Mouse (Mus musculus) stomach, postnatal 0 days (tissue): ENCODE measurements around the gene Btf3l4. TPM values are rescaled to one million over a fixed set of nuclear protein-coding genes. Genes with fewer than 3 reads are reported as not detected.

ENCODE experiments used
- ATAC-seq: fragments of 200-750 bp; cut with Nextera tagmentation; 2 replicates; pipeline ENCODE4 v1.8.0; 2017; ENCODE audit not compliant: low FRiP score, low TSS enrichment
- DNase-seq: peaks from one replicate; pipeline ENCODE4 v3.0.0-alpha.2; 2016; ENCODE audit warnings: low spot score
- H3K27ac ChIP-seq: fragments of 300-500 bp; sonication (generic); replicated peaks from 2 replicates; pipeline ENCODE4 v1.5.1; 2014; ENCODE audit warnings: mild to moderate bottlenecking, control low read depth
- H3K27me3 ChIP-seq: fragments of 300-500 bp; sonication (generic); 2 replicates; pipeline ENCODE4 v1.6.1; 2014; ENCODE audit warnings: low read length; ENCODE audit not compliant: control insufficient read depth, insufficient read depth
- H3K36me3 ChIP-seq: fragments of 300-500 bp; sonication (generic); 2 replicates; pipeline ENCODE4 v1.6.1; 2014; ENCODE audit warnings: low read length, mixed read lengths; ENCODE audit not compliant: control insufficient read depth, insufficient read depth
- H3K4me1 ChIP-seq: fragments of 300-500 bp; sonication (generic); replicated peaks from 2 replicates; pipeline ENCODE4 v1.6.1; 2014; ENCODE audit warnings: antibody characterized with exemption; ENCODE audit not compliant: control insufficient read depth, insufficient read depth
- H3K4me2 ChIP-seq: fragments of 300-500 bp; sonication (generic); replicated peaks from 2 replicates; pipeline ENCODE4 v1.6.1; 2014; ENCODE audit warnings: low read depth, mild to moderate bottlenecking, control low read depth, moderate library complexity
- H3K4me3 ChIP-seq: fragments of 300-500 bp; sonication (generic); 2 replicates; pipeline ENCODE4 v1.5.1; 2014; ENCODE audit warnings: low read depth, low read length, control low read depth
- H3K9ac ChIP-seq: fragments of 300-500 bp; sonication (generic); 2 replicates; pipeline ENCODE4 v1.6.1; 2014; ENCODE audit warnings: mild to moderate bottlenecking, low read length, control low read depth, mixed read lengths
- H3K9me3 ChIP-seq: fragments of 300-500 bp; sonication (generic); 2 replicates; pipeline ENCODE4 v1.6.1; 2016; ENCODE audit warnings: low read length; ENCODE audit not compliant: control insufficient read depth
- CTCF ChIP-seq: IDR thresholded peaks from 2 replicates; pipeline ENCODE4 v1.5.1; 2016; ENCODE audit warnings: antibody characterized with exemption, low read depth, mild to moderate bottlenecking, moderate library complexity
- EP300 ChIP-seq: optimal IDR thresholded peaks from 2 replicates; pipeline ENCODE3; 2016; ENCODE audit warnings: antibody characterized with exemption
- WGBS: fragments of 180-500 bp; shearing (Covaris S2); extraction: QIAGEN DNeasy Blood & Tissue Kit; methylation state at CpG from one replicate; pipeline ENCODE4 v1.1.7; 2014; 5-methylcytosine and 5-hydroxymethylcytosine counted together
- polyA plus RNA-seq: library from polyadenylated mRNA; unstranded; fragments of >200 nt; fragmentation: Nextera tagmentation; extraction: Ambion mirVana; gene quantifications from 2 replicates; pipeline ENCODE4 v1.2.1, GENCODE M21; 2015

The Btf3l4 gene
- polyA plus RNA-seq, 1 experiment from 2014 or later = 114 TPM

DNA sequence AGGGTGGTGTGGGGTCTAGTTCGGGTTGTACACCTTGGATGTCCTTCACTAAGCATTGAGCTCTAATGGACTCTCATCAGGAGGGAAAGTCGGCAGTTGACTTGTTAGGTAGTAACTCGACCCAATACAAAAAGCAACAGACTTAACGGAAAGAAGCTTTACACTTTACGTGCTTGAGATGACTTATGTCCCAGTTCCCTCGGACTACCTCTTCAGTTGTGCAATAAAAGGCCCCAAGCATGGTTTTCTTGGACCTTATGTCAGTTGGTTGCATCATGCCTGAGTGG lies 357 bp upstream of the Btf3l4 start:
- Histone ChIP-seq H3K4me2 (peak overlapping the region; percentile 72), H3K4me1 (no peaks in the 10 kb centered on the region; the same call in 1 of the 2 replicates), H3K9ac (peak overlapping the region; percentile 98), H3K4me3 (peak overlapping the region; percentile 94), H3K27me3 (no peaks in the 10 kb centered on the region), H3K9me3 (no peaks in the 10 kb centered on the region), H3K27ac (peak overlapping the region; percentile 93), H3K36me3 (no peaks in the 10 kb centered on the region)
- no peak for TF ChIP-seq CTCF
- no peak for TF ChIP-seq EP300
- 0% methylated on average over 6 of the region's 6 CpGs for WGBS
- DNase-seq = no peak
- peak; percentile 59; the same call in 1 of the 2 replicates for ATAC-seq

- H3K4me1 ChIP-seq = no peaks in the 10 kb centered on the region; the same call in 1 of the 2 replicates
- H3K36me3 ChIP-seq = peaks cover 8% of the 10 kb centered on the region; the same call in 1 of the 2 replicates
- no peak overlapping the region for H3K9ac ChIP-seq
- no peaks in the 10 kb centered on the region for H3K9me3 ChIP-seq
- TF ChIP-seq EP300 (no peak), CTCF (no peak)
- WGBS = 66% methylated on average over 1 of the region's 1 CpGs
- ATAC-seq = no peak
- no peaks in the 10 kb centered on the region for H3K27me3 ChIP-seq
- H3K27ac ChIP-seq = no peak overlapping the region
- DNase-seq = no peak
- no peak overlapping the region for H3K4me3 ChIP-seq
- no peak overlapping the region for H3K4me2 ChIP-seq
Measured at GRCm38 (mm10) chr4:108830698-108831097, 2.7 kb downstream of the Btf3l4 start.

DNA sequence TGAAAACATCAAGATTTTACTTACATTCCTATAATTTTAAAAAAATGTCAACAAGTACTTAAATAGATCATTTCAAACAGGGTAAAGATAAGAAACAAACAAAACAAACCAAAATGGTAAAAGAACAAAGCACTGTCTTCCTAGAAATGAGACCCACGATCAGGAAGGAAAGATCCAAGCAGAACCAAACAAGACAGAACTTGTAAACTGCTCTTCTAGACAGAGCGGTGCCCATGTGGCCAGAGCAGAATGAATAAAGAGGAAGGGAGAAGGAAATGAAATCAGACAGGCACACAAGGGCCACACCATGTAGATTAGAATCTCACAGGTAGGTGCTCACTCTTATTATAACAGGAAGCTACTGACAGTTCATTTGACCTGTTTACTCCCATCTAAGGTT lies 6.8 kb downstream of the Btf3l4 start:
- ATAC-seq (no peak), DNase-seq (no peak)
- Histone ChIP-seq H3K9ac (no peak overlapping the region), H3K9me3 (no peaks in the 10 kb centered on the region), H3K4me1 (no peaks in the 10 kb centered on the region), H3K4me2 (no peak overlapping the region), H3K27me3 (no peaks in the 10 kb centered on the region), H3K4me3 (no peak overlapping the region), H3K27ac (no peak overlapping the region), H3K36me3 (peaks cover 18% of the 10 kb centered on the region; the same call in 1 of the 2 replicates)
- WGBS = 71% methylated on average over 2 of the region's 2 CpGs
- TF ChIP-seq EP300 = no peak
- TF ChIP-seq CTCF = no peak

DNA sequence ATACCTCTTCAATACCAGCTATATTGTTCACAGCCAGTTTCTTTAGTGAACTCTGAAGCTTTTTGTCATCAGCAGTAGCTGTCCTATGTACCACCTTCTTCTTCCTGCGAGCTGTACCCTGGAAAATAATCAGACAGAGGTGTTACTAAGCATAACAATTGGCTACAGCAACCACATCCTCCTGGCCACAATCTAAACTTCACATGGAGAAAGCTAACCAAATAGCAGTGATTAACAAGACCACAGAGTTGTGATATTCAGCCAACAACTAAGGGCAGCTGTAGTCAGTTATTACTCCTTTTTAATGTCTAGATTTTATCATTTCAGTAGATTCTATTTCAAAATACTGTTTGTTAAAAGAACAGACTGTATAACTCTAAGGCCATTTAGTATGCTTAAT lies 7.3 kb downstream of the Btf3l4 start:
- no peaks in the 10 kb centered on the region for H3K9me3 ChIP-seq
- 86% methylated on average over 1 of the region's 1 CpGs for WGBS
- H3K4me3 ChIP-seq = no peak overlapping the region
- H3K4me1 ChIP-seq = no peaks in the 10 kb centered on the region
- H3K9ac ChIP-seq = no peak overlapping the region
- no peak overlapping the region for H3K4me2 ChIP-seq
- ATAC-seq (no peak), DNase-seq (no peak)
- peaks cover 18% of the 10 kb centered on the region; the same call in 1 of the 2 replicates for H3K36me3 ChIP-seq
- no peaks in the 10 kb centered on the region for H3K27me3 ChIP-seq
- no peak for TF ChIP-seq EP300
- no peak for TF ChIP-seq CTCF
- H3K27ac ChIP-seq = no peak overlapping the region

- Histone ChIP-seq H3K4me3 (no peak overlapping the region), H3K27me3 (no peaks in the 10 kb centered on the region), H3K36me3 (peaks cover 18% of the 10 kb centered on the region; the same call in 1 of the 2 replicates), H3K4me1 (no peaks in the 10 kb centered on the region), H3K9me3 (no peaks in the 10 kb centered on the region), H3K9ac (no peak overlapping the region), H3K27ac (no peak overlapping the region), H3K4me2 (no peak overlapping the region)
- no peak for TF ChIP-seq EP300
- TF ChIP-seq CTCF = no peak
- WGBS = 79% methylated on average over 3 of the region's 3 CpGs
- ATAC-seq (no peak), DNase-seq (no peak)
Measured at GRCm38 (mm10) chr4:108825677-108826076, 7.7 kb downstream of the Btf3l4 start.

DNA sequence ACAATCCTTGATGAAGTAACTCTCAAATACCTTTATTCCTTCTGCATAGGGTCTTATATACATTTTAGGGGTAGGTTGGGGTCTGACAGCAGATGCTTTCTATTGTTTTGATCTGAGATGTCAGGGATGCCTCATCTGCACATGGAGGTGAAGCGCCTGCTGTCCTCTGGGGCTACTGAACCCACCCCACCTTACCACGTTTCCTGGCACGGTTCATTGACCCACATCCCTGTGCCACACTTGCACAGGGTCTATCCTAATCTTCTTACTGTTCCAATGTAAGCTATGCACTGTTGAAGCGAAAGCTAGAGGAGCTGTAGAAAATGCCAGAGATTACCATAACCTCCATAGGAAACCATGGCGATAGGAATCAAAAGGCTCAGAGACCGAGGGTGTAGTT lies 21.9 kb downstream of the Btf3l4 start:
- DNase-seq = no peak
- H3K36me3 ChIP-seq = no peaks in the 10 kb centered on the region
- no peak overlapping the region for H3K9ac ChIP-seq
- H3K4me2 ChIP-seq = no peak overlapping the region
- TF ChIP-seq EP300 = no peak
- no peak for TF ChIP-seq CTCF
- H3K4me3 ChIP-seq = no peak overlapping the region
- H3K27me3 ChIP-seq = no peaks in the 10 kb centered on the region
- no peaks in the 10 kb centered on the region for H3K4me1 ChIP-seq
- H3K9me3 ChIP-seq = no peaks in the 10 kb centered on the region
- no peak for ATAC-seq
- 74% methylated on average over 6 of the region's 6 CpGs for WGBS
- no peak overlapping the region for H3K27ac ChIP-seq
